Mouse (Mus musculus): ENCODE results near the gene Trak2.

GRCm38 (mm10) chr1:58952997-58953396, 20.2 kb downstream of the Trak2 start:
- TF ChIP-seq CTCF (IDR thresholded peaks at IDR 0.05; ENCODE audit: extremely low read depth, insufficient read length, insufficient replicate concordance, low read depth, low read length) (no peak), POLR2A (IDR thresholded peaks at IDR 0.05; ENCODE audit: low read depth, low read length) (no peak)
